Mouse (Mus musculus) liver, adult 2 months (tissue): ENCODE measurements at regions not wholly inside any gene's neighbourhood (a gene's known extent, or its start where the extent isn't known, plus 50 kb on each side); places are given as distances from the start of the nearest gene placed in this dataset.

Source experiments
- DNase-seq: peaks from one replicate; pipeline ENCODE4 v3.0.0-alpha.2; 2011; ENCODE audit warnings: low read depth, low spot score; ENCODE audit errors: extremely low read depth
- H3K27ac ChIP-seq: fragments of 200-500 bp; replicated peaks from 2 replicates; pipeline ENCODE4 v1.5.1; 2012; ENCODE audit warnings: low read depth, mild to moderate bottlenecking, control low read depth, inconsistent platforms, low read length; ENCODE audit not compliant: insufficient read depth
- H3K27me3 ChIP-seq: fragments of 200-500 bp; 2 replicates; pipeline ENCODE4 v1.6.1; 2012; ENCODE audit warnings: mild to moderate bottlenecking, moderate library complexity, low read length, inconsistent platforms; ENCODE audit not compliant: control insufficient read depth, insufficient read depth
- H3K36me3 ChIP-seq: fragments of 200-500 bp; 2 replicates; pipeline ENCODE4 v1.6.1; 2012; ENCODE audit warnings: low read length, inconsistent platforms; ENCODE audit not compliant: control insufficient read depth, insufficient read depth
- H3K4me1 ChIP-seq: fragments of 200-500 bp; 2 replicates; pipeline ENCODE4 v1.6.1; 2011; ENCODE audit warnings: low read length; ENCODE audit not compliant: control insufficient read depth, insufficient read depth
- H3K4me3 ChIP-seq: fragments of 200-500 bp; 2 replicates; pipeline ENCODE4 v1.5.1; 2011; ENCODE audit warnings: low read depth, mild to moderate bottlenecking, control low read depth, low read length, moderate library complexity; ENCODE audit not compliant: insufficient read depth
- H3K79me2 ChIP-seq: fragments of 200-500 bp; 2 replicates; pipeline ENCODE4 v1.6.1; 2012; ENCODE audit warnings: inconsistent platforms, mild to moderate bottlenecking, low read length, moderate library complexity; ENCODE audit not compliant: control insufficient read depth, insufficient read depth
- H3K9ac ChIP-seq: fragments of 200-500 bp; 2 replicates; pipeline ENCODE4 v1.6.1; 2012; ENCODE audit warnings: low read depth, mild to moderate bottlenecking, control low read depth, inconsistent platforms, low read length
- CTCF ChIP-seq: fragments of 200-500 bp; IDR thresholded peaks from 2 replicates; pipeline ENCODE4 v1.5.1; 2011; ENCODE audit warnings: low read depth, low read length, control low read depth
- POLR2A ChIP-seq: fragments of 200-500 bp; IDR thresholded peaks from 2 replicates; pipeline ENCODE4 v1.6.1; 2011; ENCODE audit warnings: low read length, control low read depth; ENCODE audit not compliant: insufficient read depth; ENCODE audit errors: extremely low read depth
- WGBS: fragments of 180-500 bp; shearing (Covaris S2); methylation state at CpG from one replicate; pipeline ENCODE4 v1.1.7; 2018; 5-methylcytosine and 5-hydroxymethylcytosine counted together

DNA sequence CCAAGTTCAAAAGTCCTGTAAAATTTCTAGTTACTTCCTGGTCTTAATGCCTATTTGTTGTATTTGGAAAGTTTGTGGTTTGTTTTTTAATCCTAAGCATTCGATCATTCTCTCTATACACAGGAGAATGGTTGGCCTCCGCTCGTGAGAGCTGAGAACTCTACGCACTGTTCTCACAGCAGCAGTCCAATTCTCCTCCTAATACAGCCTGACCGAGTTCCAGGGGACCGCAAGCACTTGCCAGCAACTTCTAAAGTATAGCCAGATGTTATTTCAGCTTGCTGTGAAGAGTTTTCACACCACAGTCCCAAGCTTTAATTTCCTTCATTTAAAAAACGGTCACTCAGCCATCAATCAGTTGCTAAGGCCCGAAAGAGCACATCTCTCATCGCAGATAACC, 329.3 kb upstream of the Hsf2 start:
- no peaks in the 10 kb centered on the region for H3K36me3 ChIP-seq
- no peak overlapping the region for H3K9ac ChIP-seq
- TF ChIP-seq CTCF (no peak), POLR2A (no peak)
- H3K4me3 ChIP-seq, result no peak overlapping the region
- H3K79me2 ChIP-seq, result no peaks in the 10 kb centered on the region
- no peaks in the 10 kb centered on the region for H3K4me1 ChIP-seq
- H3K27ac ChIP-seq, result no peak overlapping the region
- no peaks in the 10 kb centered on the region for H3K27me3 ChIP-seq
- DNase-seq, result no peak
- WGBS, result 76% methylated on average over 9 of the region's 9 CpGs

DNA sequence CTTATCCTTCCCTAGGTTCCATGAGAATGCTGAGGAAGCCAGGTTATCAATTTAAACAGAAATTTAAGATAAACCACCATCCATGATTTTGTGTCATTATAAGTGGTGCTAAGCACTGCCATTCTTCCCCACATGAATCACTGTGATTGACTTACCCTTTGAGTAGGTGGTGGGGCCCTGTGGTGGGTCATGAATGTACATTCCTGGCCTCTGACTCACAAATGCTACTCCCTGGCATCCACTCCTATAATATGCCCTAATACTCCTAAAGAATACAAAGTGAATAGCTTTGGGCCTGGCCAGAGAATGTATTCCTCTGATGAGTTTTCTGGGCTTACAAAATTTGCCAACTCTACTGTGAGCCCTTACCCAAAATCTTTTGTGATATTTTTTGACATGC, 325.6 kb upstream of the Hsf2 start:
- no peak overlapping the region for H3K4me3 ChIP-seq
- no peaks in the 10 kb centered on the region for H3K4me1 ChIP-seq
- H3K27me3 ChIP-seq, result no peaks in the 10 kb centered on the region
- no peaks in the 10 kb centered on the region for H3K36me3 ChIP-seq
- TF ChIP-seq CTCF (no peak), POLR2A (no peak)
- DNase-seq, result no peak
- no peak overlapping the region for H3K27ac ChIP-seq
- H3K79me2 ChIP-seq, result no peaks in the 10 kb centered on the region
- H3K9ac ChIP-seq, result no peak overlapping the region

DNA sequence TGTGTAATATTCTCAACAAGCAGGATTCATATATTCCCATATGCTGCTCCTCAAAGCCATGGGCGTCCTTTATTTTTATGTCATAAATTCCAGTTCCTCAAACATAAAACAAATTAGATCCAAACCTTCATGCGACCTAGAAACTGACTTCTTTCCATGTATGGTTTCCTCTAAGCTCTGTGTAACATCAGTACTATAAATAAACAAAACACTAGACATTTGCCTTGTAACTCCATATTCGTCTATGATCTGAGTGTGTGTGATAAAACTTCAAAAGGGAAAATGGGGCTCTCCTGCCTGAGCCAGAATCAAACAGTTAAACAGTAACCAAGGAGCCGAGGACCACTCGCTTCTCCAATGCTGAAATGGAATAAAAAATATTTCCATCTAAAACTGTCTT, 322.8 kb upstream of the Hsf2 start:
- Histone ChIP-seq H3K79me2 (no peaks in the 10 kb centered on the region), H3K27me3 (no peaks in the 10 kb centered on the region), H3K27ac (no peak overlapping the region), H3K36me3 (no peaks in the 10 kb centered on the region), H3K4me3 (no peak overlapping the region), H3K4me1 (no peaks in the 10 kb centered on the region), H3K9ac (no peak overlapping the region)
- no peak for TF ChIP-seq CTCF
- no peak for TF ChIP-seq POLR2A
- DNase-seq, result no peak
- 58% methylated on average over 5 of the region's 5 CpGs for WGBS

DNA sequence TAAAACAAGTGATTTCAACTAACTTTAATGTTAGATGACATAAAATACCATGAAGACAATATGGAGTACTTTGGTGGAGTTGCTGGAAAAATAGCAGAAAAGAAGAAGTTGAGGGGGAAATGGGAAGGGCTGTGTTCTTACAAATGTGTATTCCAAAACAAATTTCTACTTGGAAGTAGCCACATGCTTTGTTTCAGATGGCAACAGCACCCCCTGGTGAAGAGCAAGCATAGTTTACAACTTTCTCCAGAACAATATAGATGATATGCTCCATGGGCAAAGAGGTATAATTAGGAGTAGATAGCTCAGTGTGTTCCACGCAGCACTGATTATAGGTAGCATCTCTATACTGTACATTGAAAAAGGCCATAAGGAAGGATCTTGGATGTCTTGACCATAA, 302.6 kb upstream of the Hsf2 start:
- DNase-seq, result peak; percentile 2

DNA sequence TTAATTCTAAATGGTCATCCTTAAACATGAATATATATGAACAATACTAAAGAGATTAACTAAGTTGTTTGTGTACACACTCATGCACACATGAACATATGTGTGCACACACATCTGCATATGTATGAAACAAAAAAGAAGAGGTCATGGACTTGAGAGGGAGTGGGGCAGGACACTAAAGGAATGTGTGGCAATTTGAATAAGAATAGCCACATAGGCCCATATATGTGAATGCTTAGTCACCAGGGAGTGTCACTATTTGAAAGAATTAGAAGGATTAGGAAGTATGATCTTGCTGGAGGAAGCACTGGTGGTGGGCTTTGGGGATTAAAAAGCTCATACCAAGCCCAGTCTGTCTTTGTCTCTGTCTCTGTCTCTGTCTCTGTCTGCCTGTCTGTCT, 275.5 kb upstream of the Hsf2 start:
- no peak for DNase-seq
- no peak for TF ChIP-seq POLR2A
- no peak for TF ChIP-seq CTCF
- no peaks in the 10 kb centered on the region for H3K27me3 ChIP-seq
- no peak overlapping the region for H3K9ac ChIP-seq
- no peaks in the 10 kb centered on the region for H3K79me2 ChIP-seq
- H3K27ac ChIP-seq, result no peak overlapping the region
- H3K4me3 ChIP-seq, result no peak overlapping the region
- no peaks in the 10 kb centered on the region for H3K4me1 ChIP-seq
- no peaks in the 10 kb centered on the region for H3K36me3 ChIP-seq

More for the DNA sequence above, 302.6 kb upstream of the Hsf2 start:
- no peaks in the 10 kb centered on the region for H3K36me3 ChIP-seq
- WGBS, result 74% methylated on average over 1 of the region's 1 CpGs
- no peaks in the 10 kb centered on the region for H3K4me1 ChIP-seq
- H3K79me2 ChIP-seq, result no peaks in the 10 kb centered on the region
- no peak overlapping the region for H3K9ac ChIP-seq
- no peaks in the 10 kb centered on the region for H3K27me3 ChIP-seq
- no peak overlapping the region for H3K4me3 ChIP-seq
- TF ChIP-seq CTCF, result no peak
- TF ChIP-seq POLR2A, result no peak
- H3K27ac ChIP-seq, result no peak overlapping the region

DNA sequence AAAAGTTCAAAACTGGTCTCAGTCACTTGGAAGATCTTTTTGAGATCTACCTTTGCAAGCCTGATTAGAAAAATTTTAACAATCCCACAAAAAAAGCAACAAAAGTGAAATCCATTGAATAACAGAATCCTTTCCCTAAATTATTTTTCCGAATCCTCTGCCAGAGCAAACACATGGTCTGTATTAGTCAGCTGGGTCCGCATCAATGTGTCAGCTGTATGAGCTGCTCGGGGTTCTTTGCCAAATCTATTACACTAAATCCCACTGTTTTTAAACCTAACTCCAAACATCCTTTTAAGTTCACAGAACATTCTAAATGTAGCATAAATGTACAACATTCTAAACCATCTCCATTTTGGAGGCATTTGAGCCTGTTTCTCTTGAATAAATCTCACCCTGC, 255.1 kb upstream of the Hsf2 start:
- no peak overlapping the region for H3K27ac ChIP-seq
- H3K4me3 ChIP-seq, result no peak overlapping the region
- no peaks in the 10 kb centered on the region for H3K27me3 ChIP-seq
- H3K36me3 ChIP-seq, result no peaks in the 10 kb centered on the region
- no peak overlapping the region for H3K9ac ChIP-seq
- no peak for TF ChIP-seq CTCF
- no peak for TF ChIP-seq POLR2A
- WGBS, result 75% methylated on average over 3 of the region's 3 CpGs
- no peaks in the 10 kb centered on the region for H3K79me2 ChIP-seq
- H3K4me1 ChIP-seq, result no peaks in the 10 kb centered on the region
- no peak for DNase-seq

DNA sequence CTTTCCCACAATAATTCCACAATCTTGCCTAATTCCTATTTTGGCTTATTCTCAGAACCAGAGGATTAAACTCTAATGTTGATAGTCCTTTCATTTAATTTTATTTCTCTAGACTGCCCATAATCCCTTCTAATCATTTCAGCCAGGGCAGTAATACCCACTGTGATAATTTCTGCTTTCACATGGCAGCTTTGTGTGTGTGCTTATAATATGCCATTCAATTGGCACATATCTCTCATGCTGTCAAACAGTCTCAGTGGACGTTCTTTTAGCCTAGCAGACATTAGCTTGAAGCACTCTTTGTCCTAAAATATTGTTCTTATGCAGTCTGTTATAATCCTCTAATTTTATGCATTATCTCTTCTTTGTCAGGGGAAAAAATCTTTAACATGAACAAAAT, 205.0 kb upstream of the Hsf2 start:
- H3K4me3 ChIP-seq, result no peak overlapping the region
- no peaks in the 10 kb centered on the region for H3K36me3 ChIP-seq
- WGBS, result 57% methylated on average over 1 of the region's 1 CpGs
- no peaks in the 10 kb centered on the region for H3K27me3 ChIP-seq
- H3K27ac ChIP-seq, result no peak overlapping the region
- no peaks in the 10 kb centered on the region for H3K4me1 ChIP-seq
- H3K9ac ChIP-seq, result no peak overlapping the region
- TF ChIP-seq POLR2A (no peak), CTCF (no peak)
- H3K79me2 ChIP-seq, result no peaks in the 10 kb centered on the region
- no peak for DNase-seq
